Mouse (Mus musculus): ENCODE data around the gene Abcd3. TPM values are rescaled to one million over a fixed set of nuclear protein-coding genes. Genes with fewer than 3 reads are reported as not detected.

The Abcd3 gene
- total RNA-seq, 2 experiments from 2014 or later, result 66.0 to 67.7 TPM

GRCm38 (mm10) chr3:121710894-121711531, 104.1 kb downstream of the Abcd3 start:
- no peak for DNase-seq

Other genes with a start within 250 kb of the Abcd3 start
- gene 4930432M17Rik, start 144.5 kb downstream of the Abcd3 start, total RNA-seq (2021), result not detected
- 10 to 100 TPM; 13.4 to 18.1 TPM for gene F3, start 91.8 kb downstream of the Abcd3 start, total RNA-seq (2021)
- gene Arhgap29, start 137.2 kb upstream of the Abcd3 start, total RNA-seq (2021), result 100 to 1,000 TPM; 107 to 114 TPM
- gene Abca4, start 229.1 kb upstream of the Abcd3 start, total RNA-seq (2021), result 1 to 10 TPM; 7.8 to 8.7 TPM

Measured in heart, postnatal 4 days (tissue).